Mouse (Mus musculus): ENCODE measurements around the gene Map3k7cl.

The Map3k7cl gene

GRCm38 (mm10) chr16:87552907-87553691 is at the start of gene Map3k7cl:
Map3k7cl (plus strand) TSS chr16:87553330.
- DNase-seq: no peak

GRCm38 (mm10) chr16:87511706-87512105 is 41.4 kb upstream of the Map3k7cl start:
- no peak for DNase-seq

- no peak for DNase-seq
Measured at GRCm38 (mm10) chr16:87512331-87512730, 40.8 kb upstream of the Map3k7cl start.

- DNase-seq: no peak
Measured at GRCm38 (mm10) chr16:87524228-87524627, 28.9 kb upstream of the Map3k7cl start.

GRCm38 (mm10) chr16:87527553-87528249 is 25.4 kb upstream of the Map3k7cl start:
- DNase-seq: no peak

- no peak for DNase-seq
Measured at GRCm38 (mm10) chr16:87528755-87529154, 24.4 kb upstream of the Map3k7cl start.

- no peak for DNase-seq
Measured at GRCm38 (mm10) chr16:87548348-87548747, 4.8 kb upstream of the Map3k7cl start.

GRCm38 (mm10) chr16:87556320-87556719 is 3.2 kb downstream of the Map3k7cl start:
- DNase-seq: no peak

GRCm38 (mm10) chr16:87561501-87561900 is 8.4 kb downstream of the Map3k7cl start:
- no peak for DNase-seq

GRCm38 (mm10) chr16:87563524-87563923 is 10.4 kb downstream of the Map3k7cl start:
- DNase-seq: no peak

GRCm38 (mm10) chr16:87564564-87564963 is 11.4 kb downstream of the Map3k7cl start:
- DNase-seq: no peak

- no peak for DNase-seq
Measured at GRCm38 (mm10) chr16:87567572-87567971, 14.4 kb downstream of the Map3k7cl start.

- DNase-seq: no peak
Measured at GRCm38 (mm10) chr16:87568241-87568640, 15.1 kb downstream of the Map3k7cl start.

- DNase-seq: no peak
Measured at GRCm38 (mm10) chr16:87569576-87570105, 16.5 kb downstream of the Map3k7cl start.

- no peak for DNase-seq
Measured at GRCm38 (mm10) chr16:87570334-87570733, 17.2 kb downstream of the Map3k7cl start.

- DNase-seq: no peak
Measured at GRCm38 (mm10) chr16:87573409-87573808, 20.3 kb downstream of the Map3k7cl start.

GRCm38 (mm10) chr16:87574160-87574559 is 21.0 kb downstream of the Map3k7cl start:
- DNase-seq: no peak

GRCm38 (mm10) chr16:87575600-87575999 is 22.5 kb downstream of the Map3k7cl start:
- DNase-seq: no peak

GRCm38 (mm10) chr16:87578881-87579280 is 25.8 kb downstream of the Map3k7cl start:
- no peak for DNase-seq

GRCm38 (mm10) chr16:87579462-87579861 is 26.3 kb downstream of the Map3k7cl start:
- no peak for DNase-seq

GRCm38 (mm10) chr16:87582776-87583175 is 29.6 kb downstream of the Map3k7cl start:
- no peak for DNase-seq

GRCm38 (mm10) chr16:87584618-87585017 is 31.5 kb downstream of the Map3k7cl start:
- DNase-seq: peak; percentile 30

- no peak for DNase-seq
Measured at GRCm38 (mm10) chr16:87585548-87586262, 32.6 kb downstream of the Map3k7cl start.
